Comparison of ENCODE assay signal across 22 mouse cellular contexts in genomic region chr5:125402476-125402875, GRCm38 (mm10). TPM values are rescaled to one million over a fixed set of nuclear protein-coding genes. Genes with fewer than 3 reads are reported as not detected.
DNase-seq lines count a peak whose midpoint lies in the region; ATAC-seq and TF ChIP-seq lines count a peak whose summit lies in the region.
"Had no signal": no experiment of that assay in that cellular context is flagged by ENCODE, and none has a peak within 500 bp of the region (broad histone marks: within the 10 kb centered on the region; RNA-seq: fewer than 3 reads in every experiment).

No protein-coding gene starts in this region.

- WGBS in midbrain, embryonic 10.5 days: 51% methylated on average over 10 of the region's 10 CpGs
- WGBS in midbrain, postnatal 0 days: 59% methylated on average over 10 of the region's 10 CpGs
- 44% methylated on average over 10 of the region's 10 CpGs for WGBS in limb, embryonic 10.5 days
- 49% methylated on average over 10 of the region's 10 CpGs for WGBS in liver, postnatal 0 days (ENCODE audit: insufficient replicate concordance)
- WGBS in intestine, postnatal 0 days: 69% methylated on average over 10 of the region's 10 CpGs

- no peak overlapping the region for H3K9ac ChIP-seq in midbrain, postnatal 0 days (replicated peaks; ENCODE audit: low read length, poor library complexity, severe bottlenecking)
- H3K9ac ChIP-seq in ES-E14 (ENCODE audit: insufficient read depth, low read depth, low read length, poor library complexity, severe bottlenecking): 0 out of 2 replicates have a peak overlapping the region, but pooled peaks have one; percentile 10
- peak overlapping the region; percentile 33 for H3K9ac ChIP-seq in liver, postnatal 0 days (replicated peaks)
- no peak overlapping the region for H3K9ac ChIP-seq in intestine, postnatal 0 days (ENCODE audit: low read depth, low read length)
- H3K9ac ChIP-seq: embryonic facial prominence, embryonic 13.5 days; forebrain, postnatal 0 days; hindbrain, embryonic 15.5 days; neural tube, embryonic 12.5 days had no signal

- no peak for TF ChIP-seq CTCF in midbrain, postnatal 0 days (IDR thresholded peaks at IDR 0.05)
- no peak for TF ChIP-seq CTCF in liver, postnatal 0 days (IDR thresholded peaks at IDR 0.05; ENCODE audit: low read depth)
- TF ChIP-seq CTCF in intestine, postnatal 0 days (IDR thresholded peaks at IDR 0.05; ENCODE audit: low read depth): no peak

- H3K4me1 ChIP-seq in midbrain, embryonic 10.5 days: peaks cover 38% of the 10 kb centered on the region
- H3K4me1 ChIP-seq in midbrain, postnatal 0 days (ENCODE audit: insufficient read depth, low read length): peaks cover 7% of the 10 kb centered on the region; the same call in 1 of the 2 replicates
- H3K4me1 ChIP-seq in ES-E14 (ENCODE audit: control insufficient read depth in 2 of 2, insufficient read depth in 2 of 2, low read length in 2 of 2, poor library complexity in 1 of 2): peaks cover 0 to 16% of the 10 kb centered on the region in 2 experiments; a peak in 1 of 4 replicates
- peaks cover 20% of the 10 kb centered on the region for H3K4me1 ChIP-seq in limb, embryonic 10.5 days
- peaks cover 17% of the 10 kb centered on the region for H3K4me1 ChIP-seq in liver, postnatal 0 days (ENCODE audit: insufficient read depth)
- no peaks in the 10 kb centered on the region for H3K4me1 ChIP-seq in intestine, postnatal 0 days (replicated peaks; ENCODE audit: control insufficient read depth, insufficient read depth, low read length)

- no peak for TF ChIP-seq EP300 in liver, postnatal 0 days (IDR thresholded peaks at IDR 0.05; ENCODE audit: low read depth)

- no peak for DNase-seq in midbrain, embryonic 10.5 days (ENCODE audit: low spot score)
- no peak for DNase-seq in midbrain, postnatal 0 days (ENCODE audit: low spot score)
- no peak for DNase-seq in ES-E14 (ENCODE audit: low read depth, low spot score)
- DNase-seq in limb, embryonic 10.5 days (ENCODE audit: low spot score): no peak
- no peak for DNase-seq in liver, postnatal 0 days
- no peak for DNase-seq in kidney, postnatal 25 days
- DNase-seq: adrenal gland, adult 2 months; cerebellum, adult 9-10 months; forebrain, postnatal 0 days; heart, postnatal 10 days; kidney, postnatal 10 days; left cerebral cortex, postnatal 4 days; lung, adult 2 months; lung, postnatal 4 days; right cerebral cortex, postnatal 4 days; thymus, postnatal 14 days had no signal

- no peak for ATAC-seq in midbrain, postnatal 0 days (ENCODE audit: low FRiP score)
- peak; percentile 18; the same call in 1 of the 2 replicates for ATAC-seq in liver, postnatal 0 days
- no peak for ATAC-seq in intestine, postnatal 0 days
- ATAC-seq: forebrain, postnatal 0 days; intestine, embryonic 16.5 days had no signal

- peak overlapping the region; percentile 28; the same call in 1 of the 2 replicates for H3K4me3 ChIP-seq in midbrain, embryonic 10.5 days
- no peak overlapping the region for H3K4me3 ChIP-seq in midbrain, postnatal 0 days (ENCODE audit: low read depth, low read length)
- peak overlapping the region in 1 of 2 experiments; percentile 14; a peak in 1 of 4 replicates for H3K4me3 ChIP-seq in ES-E14 (ENCODE audit: insufficient read depth in 1 of 2, low read depth in 1 of 2, low read length in 2 of 2, poor library complexity in 1 of 2, severe bottlenecking in 1 of 2)
- H3K4me3 ChIP-seq in limb, embryonic 10.5 days: peak overlapping the region; percentile 6; the same call in 1 of the 2 replicates
- peak overlapping the region; percentile 24 for H3K4me3 ChIP-seq in liver, postnatal 0 days (ENCODE audit: low read depth, low read length)
- H3K4me3 ChIP-seq in intestine, postnatal 0 days (ENCODE audit: low read depth, low read length): no peak overlapping the region
- H3K4me3 ChIP-seq: embryonic facial prominence, embryonic 13.5 days; hindbrain, embryonic 15.5 days; neural tube, embryonic 12.5 days had no signal

- H3K36me3 ChIP-seq in midbrain, embryonic 10.5 days: no peaks in the 10 kb centered on the region
- H3K36me3 ChIP-seq in midbrain, postnatal 0 days (ENCODE audit: insufficient read depth, low read length): no peaks in the 10 kb centered on the region
- H3K36me3 ChIP-seq in ES-E14 (ENCODE audit: control insufficient read depth, insufficient read depth, low read length, poor library complexity, severe bottlenecking): no peaks in the 10 kb centered on the region
- H3K36me3 ChIP-seq in limb, embryonic 10.5 days: no peaks in the 10 kb centered on the region
- H3K36me3 ChIP-seq in liver, postnatal 0 days (replicated peaks; ENCODE audit: insufficient read depth, low read length): no peaks in the 10 kb centered on the region
- H3K36me3 ChIP-seq in intestine, postnatal 0 days (ENCODE audit: control insufficient read depth, insufficient read depth): no peaks in the 10 kb centered on the region
- H3K36me3 ChIP-seq: embryonic facial prominence, embryonic 13.5 days; hindbrain, embryonic 15.5 days; neural tube, embryonic 12.5 days had no signal

- peaks cover 12% of the 10 kb centered on the region; the same call in 1 of the 2 replicates for H3K27me3 ChIP-seq in midbrain, embryonic 10.5 days (ENCODE audit: low read depth, poor library complexity, severe bottlenecking)
- no peaks in the 10 kb centered on the region for H3K27me3 ChIP-seq in midbrain, postnatal 0 days (ENCODE audit: insufficient read depth, low read length)
- H3K27me3 ChIP-seq in limb, embryonic 10.5 days (ENCODE audit: low read depth, poor library complexity, severe bottlenecking): peaks cover 21% of the 10 kb centered on the region
- no peaks in the 10 kb centered on the region for H3K27me3 ChIP-seq in liver, postnatal 0 days (ENCODE audit: insufficient read depth, low read length)
- H3K27me3 ChIP-seq in intestine, postnatal 0 days (replicated peaks; ENCODE audit: control insufficient read depth, insufficient read depth, low read length): no peaks in the 10 kb centered on the region
- H3K27me3 ChIP-seq: embryonic facial prominence, embryonic 13.5 days; hindbrain, embryonic 15.5 days; neural tube, embryonic 12.5 days had no signal

- no peak overlapping the region for H3K4me2 ChIP-seq in midbrain, postnatal 0 days (ENCODE audit: low read depth, low read length, poor library complexity, severe bottlenecking)
- peak overlapping the region; percentile 90 for H3K4me2 ChIP-seq in liver, postnatal 0 days (ENCODE audit: low read depth, low read length)
- H3K4me2 ChIP-seq in intestine, postnatal 0 days (replicated peaks; ENCODE audit: low read depth): no peak overlapping the region
- H3K4me2 ChIP-seq: embryonic facial prominence, embryonic 13.5 days; heart, embryonic 11.5 days; hindbrain, embryonic 15.5 days; neural tube, embryonic 12.5 days had no signal

- peak overlapping the region; percentile 28; the same call in 1 of the 2 replicates for H3K27ac ChIP-seq in midbrain, embryonic 10.5 days (replicated peaks)
- no peak overlapping the region for H3K27ac ChIP-seq in midbrain, postnatal 0 days (ENCODE audit: low read depth, low read length)
- no peak overlapping the region for H3K27ac ChIP-seq in ES-E14 (ENCODE audit: insufficient read depth, low read depth, low read length, poor library complexity, severe bottlenecking)
- H3K27ac ChIP-seq in limb, embryonic 10.5 days: no peak overlapping the region
- peak overlapping the region; percentile 74 for H3K27ac ChIP-seq in liver, postnatal 0 days (ENCODE audit: low read depth)
- no peak overlapping the region for H3K27ac ChIP-seq in intestine, postnatal 0 days (ENCODE audit: low read depth, low read length)
- H3K27ac ChIP-seq: embryonic facial prominence, embryonic 13.5 days; hindbrain, embryonic 15.5 days; neural tube, embryonic 12.5 days had no signal

- H3K9me3 ChIP-seq in midbrain, embryonic 10.5 days (replicated peaks): no peaks in the 10 kb centered on the region
- no peaks in the 10 kb centered on the region for H3K9me3 ChIP-seq in midbrain, postnatal 0 days (ENCODE audit: low read length)
- H3K9me3 ChIP-seq in ES-E14 (ENCODE audit: control insufficient read depth, insufficient read depth, low read depth, low read length): no peaks in the 10 kb centered on the region
- H3K9me3 ChIP-seq in limb, embryonic 10.5 days (replicated peaks): no peaks in the 10 kb centered on the region
- no peaks in the 10 kb centered on the region for H3K9me3 ChIP-seq in liver, postnatal 0 days (ENCODE audit: low read length)
- no peaks in the 10 kb centered on the region for H3K9me3 ChIP-seq in intestine, postnatal 0 days (ENCODE audit: control insufficient read depth)
- H3K9me3 ChIP-seq: embryonic facial prominence, embryonic 13.5 days; hindbrain, embryonic 15.5 days; neural tube, embryonic 12.5 days had no signal

- in situ Hi-C loops in ES-E14 (cut with MboI; ENCODE audit: low sequenced_read_pairs in 2 of 2, unreplicated experiment in 2 of 2): no loop called here

RNA-seq across cellular contexts. Expression of gene Ubc, which starts 12.5 kb away (rescaled TPM):
- polyA plus RNA-seq in midbrain, embryonic 10.5 days (2016; fragmentation: Nextera tagmentation; extraction: Ambion mirVana): 957 and 1,129 TPM in 2 replicates
- total RNA-seq in midbrain, postnatal 0 days (2014; rRNA removed): 915 and 958 TPM in 2 replicates
- polyA plus RNA-seq in midbrain, postnatal 0 days (2015; fragmentation: Nextera tagmentation; extraction: Ambion mirVana): 1,268 and 1,306 TPM in 2 replicates
- 1,120 and 1,195 TPM in 2 replicates for total RNA-seq in ES-E14 (2012; rRNA removed)
- polyA plus RNA-seq in limb, embryonic 10.5 days (2016; fragmentation: Nextera tagmentation; extraction: Ambion mirVana): 856 and 992 TPM in 2 replicates
- 369 and 531 TPM in 2 replicates for polyA plus RNA-seq in liver, postnatal 0 days (2015; fragmentation: Nextera tagmentation; extraction: Ambion mirVana)
- 345 and 371 TPM in 2 replicates for polyA plus RNA-seq in intestine, postnatal 0 days (2015; fragmentation: Nextera tagmentation; extraction: Ambion mirVana)

RNA-seq across cellular contexts. Expression of gene Gm10382, which starts 13.4 kb away (rescaled TPM):
- polyA plus RNA-seq in midbrain, embryonic 10.5 days (2016; fragmentation: Nextera tagmentation; extraction: Ambion mirVana): 0.56 and 0.57 TPM in 2 replicates
- not detected in 2 replicates for total RNA-seq in midbrain, postnatal 0 days (2014; rRNA removed)
- polyA plus RNA-seq in midbrain, postnatal 0 days (2015; fragmentation: Nextera tagmentation; extraction: Ambion mirVana): 0.67 and 0.83 TPM in 2 replicates
- total RNA-seq in ES-E14 (2012; rRNA removed): 0.98 and 1.6 TPM in 2 replicates
- polyA plus RNA-seq in limb, embryonic 10.5 days (2016; fragmentation: Nextera tagmentation; extraction: Ambion mirVana): 0.44 and 0.54 TPM in 2 replicates
- 0.17 and 0.18 TPM in 2 replicates for polyA plus RNA-seq in liver, postnatal 0 days (2015; fragmentation: Nextera tagmentation; extraction: Ambion mirVana)
- 0.16 and 0.24 TPM in 2 replicates for polyA plus RNA-seq in intestine, postnatal 0 days (2015; fragmentation: Nextera tagmentation; extraction: Ambion mirVana)
- total RNA-seq: heart, postnatal 10 days had no signal

RNA-seq across cellular contexts. Expression of gene Dhx37, which starts 31.4 kb away (rescaled TPM):
- 17.4 and 21.2 TPM in 2 replicates for polyA plus RNA-seq in midbrain, embryonic 10.5 days (2016; fragmentation: Nextera tagmentation; extraction: Ambion mirVana)
- 17.8 and 32.9 TPM in 2 replicates for total RNA-seq in midbrain, postnatal 0 days (2014; rRNA removed)
- polyA plus RNA-seq in midbrain, postnatal 0 days (2015; fragmentation: Nextera tagmentation; extraction: Ambion mirVana): 10.9 TPM in 2 replicates
- 24.7 and 26.3 TPM in 2 replicates for total RNA-seq in ES-E14 (2012; rRNA removed)
- polyA plus RNA-seq in limb, embryonic 10.5 days (2016; fragmentation: Nextera tagmentation; extraction: Ambion mirVana): 23.5 and 25.5 TPM in 2 replicates
- polyA plus RNA-seq in liver, postnatal 0 days (2015; fragmentation: Nextera tagmentation; extraction: Ambion mirVana): 3.3 and 3.4 TPM in 2 replicates
- 2.5 and 3.2 TPM in 2 replicates for polyA plus RNA-seq in intestine, postnatal 0 days (2015; fragmentation: Nextera tagmentation; extraction: Ambion mirVana)

RNA-seq across cellular contexts. Expression of gene Bri3bp, which starts 38.9 kb away (rescaled TPM):
- 49.2 and 54.7 TPM in 2 replicates for polyA plus RNA-seq in midbrain, embryonic 10.5 days (2016; fragmentation: Nextera tagmentation; extraction: Ambion mirVana)
- 89.5 and 96.0 TPM in 2 replicates for total RNA-seq in midbrain, postnatal 0 days (2014; rRNA removed)
- 42.3 and 43.9 TPM in 2 replicates for polyA plus RNA-seq in midbrain, postnatal 0 days (2015; fragmentation: Nextera tagmentation; extraction: Ambion mirVana)
- 52.7 and 80.5 TPM in 2 replicates for total RNA-seq in ES-E14 (2012; rRNA removed)
- polyA plus RNA-seq in limb, embryonic 10.5 days (2016; fragmentation: Nextera tagmentation; extraction: Ambion mirVana): 52.1 and 59.0 TPM in 2 replicates
- 20.2 and 20.9 TPM in 2 replicates for polyA plus RNA-seq in liver, postnatal 0 days (2015; fragmentation: Nextera tagmentation; extraction: Ambion mirVana)
- polyA plus RNA-seq in intestine, postnatal 0 days (2015; fragmentation: Nextera tagmentation; extraction: Ambion mirVana): 35.7 and 42.8 TPM in 2 replicates

Comparison
In these comparisons a context has a peak if more than half of its experiments do, and no peak if none do; other contexts are left out.
1. H3K27ac ChIP-seq: peak in midbrain, embryonic 10.5 days (single experiment) and liver, postnatal 0 days (single experiment); none in midbrain, postnatal 0 days (single experiment), ES-E14 (single experiment), limb, embryonic 10.5 days (single experiment) and intestine, postnatal 0 days (single experiment).
2. H3K4me3 ChIP-seq: peak in midbrain, embryonic 10.5 days (single experiment), limb, embryonic 10.5 days (single experiment) and liver, postnatal 0 days (single experiment); none in midbrain, postnatal 0 days (single experiment) and intestine, postnatal 0 days (single experiment).
3. H3K9ac ChIP-seq: peak in ES-E14 (single experiment) and liver, postnatal 0 days (single experiment); none in midbrain, postnatal 0 days (single experiment) and intestine, postnatal 0 days (single experiment).